Mouse (Mus musculus): ENCODE measurements around the gene Plekhb1. TPM values are rescaled to one million over a fixed set of nuclear protein-coding genes. Genes with fewer than 3 reads are reported as not detected.

Gene Plekhb1
- total RNA-seq, 2 experiments from 2014 or later = 4.1 TPM

DNA sequence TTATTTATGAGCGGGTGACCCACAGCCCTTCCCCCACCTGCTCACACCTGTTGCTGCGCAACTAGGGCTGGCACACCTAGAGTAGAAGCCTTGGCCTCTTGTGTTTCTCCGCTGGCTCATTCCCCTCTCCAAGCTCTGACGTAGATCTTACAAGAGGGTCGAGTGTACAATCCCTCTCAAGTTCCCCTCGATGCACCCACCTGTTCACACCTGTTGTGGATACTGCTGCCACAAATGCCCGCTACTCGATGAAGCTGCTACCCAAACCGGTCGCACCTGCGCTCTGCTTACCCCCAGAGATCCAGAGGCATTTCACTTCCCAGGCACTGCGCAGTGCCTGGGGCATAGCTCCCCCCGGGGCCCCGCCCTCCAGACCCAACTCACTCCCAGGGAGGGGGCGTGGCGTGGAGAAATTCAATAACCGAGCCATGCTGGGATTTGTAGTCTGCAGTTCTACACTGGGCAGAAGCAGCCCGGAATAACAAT, 4.1 kb downstream of the Plekhb1 start:
- DNase-seq = peak; percentile 31 to 62

GRCm38 (mm10) chr7:100656739-100657138, 5.5 kb downstream of the Plekhb1 start:
- no peak for DNase-seq

DNA sequence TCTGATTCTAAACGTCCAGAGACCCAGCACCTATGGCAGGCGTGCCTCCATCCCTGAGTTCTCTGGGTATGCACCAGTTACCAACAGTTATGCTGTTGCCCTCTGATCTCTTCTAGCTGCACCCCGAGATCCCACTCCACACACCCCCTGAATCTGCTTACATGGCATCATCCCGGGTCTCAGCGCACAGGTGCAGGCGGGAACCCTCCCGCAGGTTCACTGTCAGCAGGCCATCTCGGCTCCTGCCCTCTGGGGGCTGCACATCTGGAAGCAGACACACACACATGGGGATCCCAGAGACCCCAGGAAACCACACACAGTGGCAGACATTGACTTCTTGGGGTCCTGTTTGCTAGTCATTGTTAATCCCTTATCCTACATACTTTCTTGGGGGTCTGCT, 7.8 kb downstream of the Plekhb1 start:
- DNase-seq = no peak

GRCm38 (mm10) chr7:100653480-100654266, 8.5 kb downstream of the Plekhb1 start:
- DNase-seq = no peak

DNA sequence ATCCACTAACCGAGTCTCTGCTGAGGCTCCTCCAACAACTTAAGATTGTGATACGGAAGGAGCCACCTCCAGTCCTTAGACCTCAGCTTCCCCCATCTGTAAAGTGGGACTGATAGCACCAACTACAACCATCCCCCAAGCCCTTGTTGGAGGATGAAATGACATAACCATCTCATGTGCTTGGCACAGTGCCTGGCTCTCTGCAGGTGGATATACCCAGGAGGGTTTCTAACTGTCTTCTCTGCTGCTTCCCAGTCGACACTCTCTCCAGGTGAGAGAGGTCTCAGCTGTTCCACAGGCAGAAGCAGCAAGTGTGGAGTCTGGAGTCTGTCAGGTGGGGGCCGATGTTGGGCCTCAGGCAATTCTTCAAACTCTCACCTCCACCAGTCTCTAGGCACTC, 11.2 kb downstream of the Plekhb1 start:
- DNase-seq = no peak

- no peak for DNase-seq
Measured at GRCm38 (mm10) chr7:100650421-100650820, 11.8 kb downstream of the Plekhb1 start.

- no peak for DNase-seq
Measured at GRCm38 (mm10) chr7:100649826-100650225, 12.4 kb downstream of the Plekhb1 start.

DNA sequence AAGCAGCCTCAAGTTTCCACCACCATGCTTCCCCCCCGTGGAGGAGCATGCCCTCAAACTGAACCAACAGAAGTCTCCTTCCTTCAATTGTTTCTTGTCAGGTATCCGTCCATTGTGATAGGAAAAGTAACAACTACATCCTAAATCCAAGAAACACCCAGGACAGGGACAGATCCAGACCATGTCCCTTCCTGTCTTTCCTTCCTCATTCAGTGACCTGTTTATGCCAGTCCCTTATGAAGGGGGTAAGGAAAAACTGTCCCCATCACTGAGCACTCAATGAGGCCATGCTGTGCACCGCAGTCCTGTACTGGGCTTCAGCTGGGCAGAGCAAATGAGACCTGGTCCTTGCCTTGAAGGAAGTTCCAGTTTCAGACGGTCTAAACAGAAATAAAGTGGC, 13.1 kb downstream of the Plekhb1 start:
- DNase-seq = no peak

DNA sequence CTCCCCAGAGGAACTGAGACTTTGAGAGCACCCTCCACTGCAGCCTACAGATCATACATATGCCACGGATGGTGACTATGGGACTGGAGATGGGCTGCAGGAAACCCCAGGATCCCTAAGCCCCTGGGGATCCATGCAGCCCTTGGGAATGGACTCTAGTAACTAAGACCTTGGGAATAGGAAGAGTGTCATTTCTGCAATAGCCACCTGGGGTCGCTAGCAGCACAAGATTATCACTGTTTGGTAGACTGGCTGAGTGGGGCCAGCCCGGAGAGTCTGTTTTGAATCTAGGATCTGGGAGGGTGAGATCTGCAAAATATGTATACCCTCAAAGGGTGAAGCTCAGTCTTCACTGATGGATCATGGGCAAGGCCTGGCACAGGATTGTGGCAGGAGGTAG, 17.1 kb downstream of the Plekhb1 start:
- peak; percentile 57 to 78 for DNase-seq

GRCm38 (mm10) chr7:100642413-100642812, 19.8 kb downstream of the Plekhb1 start:
- no peak for DNase-seq

GRCm38 (mm10) chr7:100637657-100638056, 24.6 kb downstream of the Plekhb1 start:
- DNase-seq = peak in 1 of 2 experiments; percentile 25

DNA sequence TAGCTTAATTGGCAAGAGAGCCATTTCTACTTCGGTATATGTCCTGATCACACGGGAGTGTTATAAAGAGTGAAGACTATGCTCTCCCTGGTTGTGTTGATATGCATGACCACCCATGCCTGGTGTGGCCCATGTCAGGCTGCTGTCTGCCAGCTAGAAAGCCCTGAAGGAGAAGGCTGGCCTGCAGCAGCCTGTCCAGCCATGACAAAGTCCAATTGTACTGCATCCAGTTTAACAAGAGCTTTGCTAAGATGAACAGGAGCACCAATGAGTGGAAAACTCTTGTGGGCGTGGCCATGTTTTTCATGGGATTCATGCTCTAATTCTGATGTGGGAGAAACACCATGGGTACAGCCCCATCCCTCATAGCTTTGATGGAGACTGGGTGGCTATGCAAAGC, 37.7 kb downstream of the Plekhb1 start:
- DNase-seq = no peak

- no peak for DNase-seq
Measured at GRCm38 (mm10) chr7:100622277-100622676, 39.9 kb downstream of the Plekhb1 start.

GRCm38 (mm10) chr7:100616121-100616857, 45.9 kb downstream of the Plekhb1 start:
- DNase-seq = no peak

DNA sequence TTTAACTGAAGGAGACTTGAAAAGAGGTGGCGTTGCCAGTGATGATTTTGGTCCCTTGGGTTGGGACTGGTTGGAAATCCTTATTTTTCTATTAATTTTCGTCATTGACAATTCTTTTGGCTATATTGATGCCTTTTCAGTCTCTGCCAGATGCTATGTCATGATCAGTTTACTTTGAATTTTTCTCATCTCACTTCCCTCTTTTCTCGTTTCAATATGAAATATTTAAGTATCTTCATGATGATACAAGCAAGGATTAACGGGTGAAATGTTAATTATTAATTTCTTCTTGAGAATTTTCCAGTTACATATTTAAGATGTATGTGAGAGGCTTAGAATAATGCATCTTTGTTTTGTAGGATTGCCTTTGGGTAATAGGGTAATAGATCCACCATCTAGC, 53.3 kb downstream of the Plekhb1 start:
- DNase-seq = no peak

GRCm38 (mm10) chr7:100608130-100608741, 54.0 kb downstream of the Plekhb1 start, which contains the start of gene Mrpl48:
TSS of gene Mrpl48 (minus strand) at chr7:100608301.
- peak; percentile 62 to 75 for DNase-seq

DNA sequence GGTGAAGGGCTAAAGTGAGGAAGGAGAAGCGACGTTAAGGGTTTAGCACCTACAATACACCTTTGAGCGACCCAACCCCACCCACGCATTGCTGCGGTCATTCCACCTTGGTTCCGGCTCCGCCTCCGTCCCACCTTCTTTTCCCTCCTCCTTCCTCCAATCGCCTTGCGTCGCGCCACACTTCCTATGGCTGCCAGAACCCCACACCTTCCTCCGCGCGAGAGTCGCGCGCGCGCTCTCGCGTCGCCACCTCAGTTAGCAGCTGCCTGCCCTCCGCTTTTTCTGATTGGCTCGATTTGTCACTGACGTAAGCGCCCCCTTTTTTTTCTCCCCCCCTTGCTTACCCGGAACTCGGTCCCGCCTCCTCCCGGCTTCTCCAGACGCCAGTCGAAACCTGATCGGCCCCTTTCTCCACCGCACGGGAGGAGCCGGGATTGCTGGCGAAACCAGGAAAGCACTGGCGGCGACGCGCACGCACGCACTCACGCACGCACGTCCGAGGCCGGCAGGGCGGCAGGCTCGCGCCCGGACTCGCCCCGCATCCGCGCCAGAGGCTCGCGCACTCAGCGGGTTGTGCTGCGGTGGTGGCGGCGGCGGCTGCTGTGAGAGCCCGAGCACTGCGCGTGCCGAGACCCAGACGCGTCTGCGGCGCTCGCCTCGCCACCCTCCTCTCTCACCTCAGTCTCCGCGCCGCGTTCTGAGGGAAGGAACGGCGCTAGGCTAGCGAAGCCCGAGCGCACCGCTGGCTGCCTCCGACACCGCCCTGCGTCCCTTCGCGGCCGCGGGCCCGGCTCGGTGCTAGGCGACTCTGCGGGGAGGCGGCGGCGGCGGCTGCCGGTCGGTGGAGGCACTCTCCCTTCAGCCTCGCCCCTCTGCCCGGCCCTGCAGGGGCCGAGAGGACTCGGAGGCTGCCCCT, 54.7 kb downstream of the Plekhb1 start, which contains the start of gene Rab6a:
Gene Rab6a (plus strand): TSS at position 197 of the 916 bp plus-strand sequence.
- peak; percentile 98 to 99 for DNase-seq

GRCm38 (mm10) chr7:100600211-100600610, 62.0 kb downstream of the Plekhb1 start:
- no peak for DNase-seq

GRCm38 (mm10) chr7:100593349-100593748, 68.9 kb downstream of the Plekhb1 start:
- DNase-seq = no peak

All from adrenal gland, postnatal 36 days (tissue).